Mouse (Mus musculus): ENCODE results near the gene Gm3285. TPM values are rescaled to one million over a fixed set of nuclear protein-coding genes. Genes with fewer than 3 reads are reported as not detected.

Gene Gm3285
- polyA plus RNA-seq, 1 experiment, result not detected

GRCm38 (mm10) chr10:77847538-77847937 lies 14.2 kb upstream of the Gm3285 start:
- H3K4me3 ChIP-seq (replicated peaks), result no peak overlapping the region
- H3K9me3 ChIP-seq, result peaks cover 47% of the 10 kb centered on the region
- no peaks in the 10 kb centered on the region for H3K36me3 ChIP-seq (replicated peaks; ENCODE audit: low read length)
- no peak for TF ChIP-seq GATA1 (IDR thresholded peaks at IDR 0.05; ENCODE audit: borderline replicate concordance, low read length)
- no peak for TF ChIP-seq FLI1 (IDR thresholded peaks at IDR 0.05; ENCODE audit: low read length)
- peaks cover 15% of the 10 kb centered on the region; the same call in 1 of the 2 replicates for H3K4me1 ChIP-seq
- H3K27me3 ChIP-seq (replicated peaks), result peaks cover 22% of the 10 kb centered on the region

GRCm38 (mm10) chr10:77852559-77852958 lies 9.2 kb upstream of the Gm3285 start, which contains the start of gene Gm10318:
TSS of gene Gm10318 (plus strand) at chr10:77852859.
- Histone ChIP-seq H3K36me3 (replicated peaks; ENCODE audit: low read length) (no peaks in the 10 kb centered on the region), H3K9me3 (peaks cover 24% of the 10 kb centered on the region), H3K4me1 (peaks cover 9% of the 10 kb centered on the region; the same call in 1 of the 2 replicates), H3K4me3 (replicated peaks) (no peak within 1 kb of the TSS), H3K27me3 (replicated peaks) (peaks cover 22% of the 10 kb centered on the region)
- TF ChIP-seq GATA1 (IDR thresholded peaks at IDR 0.05; ENCODE audit: borderline replicate concordance, low read length) (no peak), FLI1 (IDR thresholded peaks at IDR 0.05; ENCODE audit: low read length) (no peak)

- H3K27me3 ChIP-seq (replicated peaks), result peaks cover 36% of the 10 kb centered on the region
- no peaks in the 10 kb centered on the region for H3K9me3 ChIP-seq
- no peak for TF ChIP-seq GATA1 (IDR thresholded peaks at IDR 0.05; ENCODE audit: borderline replicate concordance, low read length)
- TF ChIP-seq FLI1 (IDR thresholded peaks at IDR 0.05; ENCODE audit: low read length), result no peak
- peaks cover 10% of the 10 kb centered on the region for H3K4me1 ChIP-seq
- H3K4me3 ChIP-seq (replicated peaks), result peak overlapping the region; percentile 87
- H3K36me3 ChIP-seq (replicated peaks; ENCODE audit: low read length), result no peaks in the 10 kb centered on the region
Observed at GRCm38 (mm10) chr10:77864067-77864761, 2.4 kb downstream of the Gm3285 start.

GRCm38 (mm10) chr10:77864762-77865143 lies 3.0 kb downstream of the Gm3285 start:
- no peaks in the 10 kb centered on the region for H3K9me3 ChIP-seq
- peak overlapping the region; percentile 87 for H3K4me3 ChIP-seq (replicated peaks)
- no peak for TF ChIP-seq GATA1 (IDR thresholded peaks at IDR 0.05; ENCODE audit: borderline replicate concordance, low read length)
- no peak for TF ChIP-seq FLI1 (IDR thresholded peaks at IDR 0.05; ENCODE audit: low read length)
- peaks cover 39% of the 10 kb centered on the region for H3K27me3 ChIP-seq (replicated peaks)
- H3K36me3 ChIP-seq (replicated peaks; ENCODE audit: low read length), result no peaks in the 10 kb centered on the region
- peaks cover 10% of the 10 kb centered on the region for H3K4me1 ChIP-seq

GRCm38 (mm10) chr10:77867546-77867945 lies 5.8 kb downstream of the Gm3285 start:
- Histone ChIP-seq H3K4me1 (peaks cover 10% of the 10 kb centered on the region), H3K9me3 (peaks cover 10% of the 10 kb centered on the region), H3K27me3 (replicated peaks) (peaks cover 29% of the 10 kb centered on the region), H3K4me3 (replicated peaks) (no peak overlapping the region), H3K36me3 (replicated peaks; ENCODE audit: low read length) (no peaks in the 10 kb centered on the region)
- TF ChIP-seq FLI1 (IDR thresholded peaks at IDR 0.05; ENCODE audit: low read length) (no peak), GATA1 (IDR thresholded peaks at IDR 0.05; ENCODE audit: borderline replicate concordance, low read length) (no peak)

GRCm38 (mm10) chr10:77869651-77870050 lies 7.9 kb downstream of the Gm3285 start:
- H3K36me3 ChIP-seq (replicated peaks; ENCODE audit: low read length), result no peaks in the 10 kb centered on the region
- no peak for TF ChIP-seq GATA1 (IDR thresholded peaks at IDR 0.05; ENCODE audit: borderline replicate concordance, low read length)
- TF ChIP-seq FLI1 (IDR thresholded peaks at IDR 0.05; ENCODE audit: low read length), result no peak
- peaks cover 10% of the 10 kb centered on the region for H3K9me3 ChIP-seq
- peaks cover 4% of the 10 kb centered on the region for H3K4me1 ChIP-seq
- H3K4me3 ChIP-seq (replicated peaks), result no peak overlapping the region
- H3K27me3 ChIP-seq (replicated peaks), result peaks cover 18% of the 10 kb centered on the region

- Histone ChIP-seq H3K4me1 (peaks cover 4% of the 10 kb centered on the region; the same call in 1 of the 2 replicates), H3K4me3 (replicated peaks) (no peak overlapping the region), H3K27me3 (replicated peaks) (peaks cover 29% of the 10 kb centered on the region), H3K9me3 (peaks cover 8% of the 10 kb centered on the region), H3K36me3 (replicated peaks; ENCODE audit: low read length) (no peaks in the 10 kb centered on the region)
- no peak for TF ChIP-seq GATA1 (IDR thresholded peaks at IDR 0.05; ENCODE audit: borderline replicate concordance, low read length)
- no peak for TF ChIP-seq FLI1 (IDR thresholded peaks at IDR 0.05; ENCODE audit: low read length)
Observed at GRCm38 (mm10) chr10:77878985-77879384, 17.2 kb downstream of the Gm3285 start.

GRCm38 (mm10) chr10:77880305-77880704 lies 18.5 kb downstream of the Gm3285 start:
- Histone ChIP-seq H3K4me1 (peaks cover 4% of the 10 kb centered on the region; the same call in 1 of the 2 replicates), H3K9me3 (peaks cover 8% of the 10 kb centered on the region), H3K27me3 (replicated peaks) (peaks cover 28% of the 10 kb centered on the region), H3K36me3 (replicated peaks; ENCODE audit: low read length) (no peaks in the 10 kb centered on the region), H3K4me3 (replicated peaks) (no peak overlapping the region)
- TF ChIP-seq GATA1 (IDR thresholded peaks at IDR 0.05; ENCODE audit: borderline replicate concordance, low read length) (no peak), FLI1 (IDR thresholded peaks at IDR 0.05; ENCODE audit: low read length) (no peak)

- TF ChIP-seq FLI1 (IDR thresholded peaks at IDR 0.05; ENCODE audit: low read length) (no peak), GATA1 (IDR thresholded peaks at IDR 0.05; ENCODE audit: borderline replicate concordance, low read length) (no peak)
- Histone ChIP-seq H3K9me3 (peaks cover 8% of the 10 kb centered on the region), H3K4me1 (peaks cover 4% of the 10 kb centered on the region; the same call in 1 of the 2 replicates), H3K27me3 (replicated peaks) (peaks cover 33% of the 10 kb centered on the region), H3K36me3 (replicated peaks; ENCODE audit: low read length) (no peaks in the 10 kb centered on the region), H3K4me3 (replicated peaks) (no peak overlapping the region)
Observed at GRCm38 (mm10) chr10:77882553-77882952, 20.8 kb downstream of the Gm3285 start.

- Histone ChIP-seq H3K27me3 (replicated peaks) (peaks cover 26% of the 10 kb centered on the region), H3K9me3 (peaks cover 19% of the 10 kb centered on the region), H3K4me3 (replicated peaks) (no peak overlapping the region), H3K36me3 (replicated peaks; ENCODE audit: low read length) (no peaks in the 10 kb centered on the region), H3K4me1 (no peaks in the 10 kb centered on the region)
- TF ChIP-seq GATA1 (IDR thresholded peaks at IDR 0.05; ENCODE audit: borderline replicate concordance, low read length) (no peak), FLI1 (IDR thresholded peaks at IDR 0.05; ENCODE audit: low read length) (no peak)
Observed at GRCm38 (mm10) chr10:77886007-77886747, 24.4 kb downstream of the Gm3285 start.

Data from megakaryocyte, embryonic 14.5 days (primary cell).